Mouse (Mus musculus) E14TG2a.4 (cell line): ENCODE data around the gene Pacrg.

Experiments used
- CTCF ChIP-seq: conservative IDR thresholded peaks from 2 replicates; pipeline ENCODE4 v1.5.1; 2014; ENCODE audit warnings: low read length
- NANOG ChIP-seq: IDR thresholded peaks from 2 replicates; pipeline ENCODE4 v1.6.1; 2014; ENCODE audit warnings: borderline replicate concordance, low read length, mixed read lengths

GRCm38 (mm10) chr17:10840148-10840707 is at the start of gene Pacrg, which contains the start of gene Prkn:
- no peak for TF ChIP-seq CTCF
- no peak for TF ChIP-seq NANOG
